Mouse (Mus musculus): ENCODE measurements around the gene Nup93. TPM values are rescaled to one million over a fixed set of nuclear protein-coding genes. Genes with fewer than 3 reads are reported as not detected.

Nup93 gene
- polyA plus RNA-seq, 1 experiment, result 18.8 TPM

DNA sequence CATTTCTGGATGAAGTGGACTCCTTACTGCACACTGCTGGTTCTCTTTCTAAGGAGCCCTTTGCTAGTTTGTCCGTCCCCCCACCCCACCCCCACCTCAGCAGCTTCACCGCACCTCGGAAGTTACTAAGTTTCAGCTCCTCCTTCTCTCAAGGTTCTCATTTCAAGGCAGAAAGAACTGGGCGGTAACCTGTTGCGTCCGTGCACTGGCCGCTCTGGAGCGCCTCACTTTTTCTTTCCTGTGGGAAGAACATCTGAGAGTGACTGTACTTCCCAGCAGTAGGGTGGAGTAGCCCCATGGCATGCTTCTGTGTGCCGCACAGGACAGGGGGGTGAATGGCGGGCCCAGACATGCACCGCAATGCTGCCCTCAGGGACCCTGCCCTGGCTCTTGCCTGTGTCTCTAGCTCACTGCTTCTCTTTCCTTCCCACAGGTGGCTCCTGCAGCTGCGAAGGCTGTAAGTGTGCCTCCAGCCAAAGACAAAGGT is 30.0 kb upstream of the Nup93 start:
- DNase-seq (ENCODE audit: low read depth, low spot score), result no peak
- WGBS, result 34% methylated on average over 12 of the region's 12 CpGs

DNA sequence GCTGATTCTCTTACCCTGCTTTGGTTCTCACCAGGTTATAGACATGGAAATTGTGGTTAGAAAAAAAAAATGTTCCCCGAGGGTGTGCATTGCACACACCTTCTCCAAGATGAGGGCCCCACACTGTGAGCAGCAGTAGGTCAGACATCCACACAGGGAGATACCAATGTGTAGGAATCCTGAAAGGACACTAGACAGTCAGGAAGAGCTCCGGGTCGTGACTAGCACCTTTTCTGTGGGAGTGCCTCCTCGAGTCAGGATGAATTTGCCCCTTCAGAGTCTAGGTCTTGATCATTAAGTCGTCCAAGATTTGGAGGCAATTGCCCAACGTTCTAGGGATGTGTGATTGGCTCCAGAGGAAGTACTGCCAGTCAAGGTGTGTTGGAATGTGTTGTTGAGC is 28.6 kb upstream of the Nup93 start:
- 49% methylated on average over 6 of the region's 6 CpGs for WGBS
- no peak for DNase-seq (ENCODE audit: low read depth, low spot score)

DNA sequence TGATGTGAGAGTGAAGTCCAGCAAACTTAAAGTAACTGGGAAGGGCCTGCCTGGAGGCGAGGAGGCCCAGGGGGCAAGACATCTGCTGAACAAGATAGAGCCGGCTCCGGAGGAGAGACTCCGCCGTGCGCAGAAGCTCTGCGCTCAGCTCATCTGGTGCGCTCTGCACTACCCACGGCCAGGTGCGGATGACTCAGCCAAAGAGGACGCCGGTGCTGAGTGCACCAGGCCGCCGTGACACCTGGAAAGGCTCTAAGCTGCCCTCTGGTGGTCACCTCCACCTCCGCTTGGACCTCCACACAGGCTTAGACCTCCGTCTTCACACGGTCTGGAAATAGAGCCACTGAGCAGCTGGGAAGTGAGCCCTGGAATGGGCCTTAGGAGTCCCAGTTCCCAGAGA is 27.8 kb upstream of the Nup93 start:
- no peak for DNase-seq (ENCODE audit: low read depth, low spot score)
- 10% methylated on average over 17 of the region's 17 CpGs for WGBS

DNA sequence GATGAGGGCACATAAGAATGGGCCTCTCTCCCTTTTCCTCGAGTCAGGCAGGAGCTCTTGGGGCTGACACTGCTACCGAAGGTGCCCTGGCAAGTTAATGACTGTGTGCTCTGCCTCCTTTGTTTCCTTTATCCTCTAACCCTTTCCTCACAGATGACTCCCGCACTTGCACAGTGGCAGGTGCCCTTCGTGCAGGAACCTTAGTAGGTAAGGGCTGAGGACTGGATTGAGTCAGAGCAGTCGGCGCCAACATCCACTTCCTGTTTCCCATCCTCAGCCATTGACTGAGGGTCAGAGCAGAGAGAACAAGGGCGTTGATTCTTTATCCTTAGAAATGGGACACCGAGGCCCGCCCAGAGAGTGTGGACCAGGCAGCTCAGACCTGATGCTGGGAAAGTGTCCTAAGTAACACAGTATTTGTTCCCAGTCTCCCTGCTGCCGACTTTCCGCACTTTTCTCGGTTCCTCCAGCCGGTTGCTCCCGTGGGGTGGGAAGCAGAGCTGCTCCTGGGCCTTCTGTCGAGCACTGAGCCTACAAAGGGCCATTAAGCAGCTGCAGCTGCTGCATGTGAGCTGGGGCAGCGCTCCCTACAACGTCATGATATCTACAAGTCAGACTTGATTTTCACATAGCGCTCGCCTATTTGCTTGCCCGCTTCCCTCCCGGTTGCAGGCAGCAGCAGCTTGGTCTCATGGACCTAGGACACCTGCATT is 26.9 kb upstream of the Nup93 start:
- 55% methylated on average over 21 of the region's 21 CpGs for WGBS
- DNase-seq (ENCODE audit: low read depth, low spot score), result no peak

DNA sequence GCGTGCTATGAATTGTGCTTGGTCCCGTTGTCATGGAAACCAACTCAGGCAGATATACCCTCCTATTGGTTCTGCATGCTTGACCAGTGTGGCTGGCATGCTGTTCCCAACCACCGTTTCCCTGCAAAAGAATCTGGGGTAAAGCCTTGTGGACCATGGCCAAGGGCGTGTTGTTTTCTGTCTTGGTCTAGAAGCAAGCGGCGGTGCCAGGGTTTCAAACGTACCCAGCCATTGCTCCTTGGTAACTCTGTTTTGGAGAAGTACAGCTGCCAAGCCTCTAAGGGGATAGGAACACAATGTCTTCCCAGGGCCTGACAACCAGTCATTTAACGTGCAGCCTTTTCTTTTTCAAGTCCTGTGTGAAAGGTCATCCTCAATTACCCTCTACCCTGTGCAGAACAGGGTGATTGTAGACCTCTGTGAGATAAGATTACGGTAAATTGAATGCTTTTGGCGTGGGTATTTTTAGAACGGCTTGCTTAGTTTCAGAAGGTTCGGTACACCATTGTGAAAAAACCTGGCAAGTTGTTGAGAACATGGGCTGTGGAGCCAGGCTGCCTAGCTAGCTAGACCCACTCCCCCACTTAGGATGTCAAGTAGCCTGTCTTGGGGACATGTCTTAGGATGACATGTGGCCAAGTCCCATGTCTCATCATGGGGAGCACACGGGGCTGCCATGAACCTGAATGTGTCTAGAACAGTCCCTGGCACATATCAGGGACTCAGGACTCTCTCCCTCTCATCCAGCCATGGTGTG is 24.9 kb upstream of the Nup93 start:
- WGBS, result 45% methylated on average over 13 of the region's 13 CpGs

DNA sequence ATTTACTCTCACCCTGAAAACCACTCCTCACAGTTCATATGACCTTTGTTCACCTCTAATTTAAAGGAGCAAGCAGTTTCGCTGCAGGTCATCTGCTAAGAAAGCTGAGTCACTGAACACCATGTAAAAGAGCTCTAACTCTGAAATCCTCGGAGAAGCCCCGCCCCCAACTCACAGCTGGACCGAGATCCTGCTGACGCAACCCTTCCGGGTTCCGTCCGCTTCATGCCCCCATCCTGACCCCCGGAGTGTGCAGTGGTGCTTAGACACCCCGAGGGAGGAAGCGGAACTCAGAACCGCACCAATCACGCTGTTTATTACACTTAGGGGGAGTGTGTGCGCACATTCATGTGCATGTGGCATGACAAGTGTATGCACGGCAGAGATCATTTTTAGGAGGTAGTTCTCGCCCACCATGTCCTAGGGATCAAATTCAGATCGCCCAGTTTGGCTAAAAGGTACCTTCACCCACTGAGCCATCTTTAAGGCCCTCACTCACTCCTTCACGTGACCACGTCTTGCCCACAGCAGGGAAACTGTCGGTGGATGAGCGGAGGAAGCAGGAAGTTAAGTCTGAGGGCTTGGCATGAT is 23.2 kb upstream of the Nup93 start:
- 13% methylated on average over 21 of the region's 21 CpGs for WGBS
- DNase-seq (ENCODE audit: low read depth, low spot score), result no peak

More for the DNA sequence above, 24.9 kb upstream of the Nup93 start:
- DNase-seq (ENCODE audit: low read depth, low spot score), result no peak

DNA sequence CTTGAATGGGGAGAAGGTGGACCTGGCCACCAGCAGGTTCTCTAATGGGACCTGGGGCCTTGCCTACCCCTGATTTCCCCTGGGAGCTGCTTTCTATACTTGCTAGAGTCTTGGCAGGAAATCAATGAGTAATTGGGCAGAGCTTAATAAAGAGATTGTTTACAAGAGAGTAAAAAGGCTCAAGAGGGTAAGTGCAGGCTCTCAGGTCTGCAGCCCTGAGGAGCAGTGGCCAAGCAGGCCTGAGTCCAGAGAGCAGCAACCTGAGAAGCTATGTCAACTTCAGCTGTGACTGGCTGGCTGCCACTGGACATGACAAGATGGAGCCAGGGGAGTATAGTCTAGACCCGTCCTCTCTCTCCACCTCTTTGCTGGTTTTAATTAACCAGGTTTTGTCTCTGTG is 21.4 kb upstream of the Nup93 start:
- no peak for DNase-seq (ENCODE audit: low read depth, low spot score)
- WGBS, result 90% methylated on average over 1 of the region's 1 CpGs

DNA sequence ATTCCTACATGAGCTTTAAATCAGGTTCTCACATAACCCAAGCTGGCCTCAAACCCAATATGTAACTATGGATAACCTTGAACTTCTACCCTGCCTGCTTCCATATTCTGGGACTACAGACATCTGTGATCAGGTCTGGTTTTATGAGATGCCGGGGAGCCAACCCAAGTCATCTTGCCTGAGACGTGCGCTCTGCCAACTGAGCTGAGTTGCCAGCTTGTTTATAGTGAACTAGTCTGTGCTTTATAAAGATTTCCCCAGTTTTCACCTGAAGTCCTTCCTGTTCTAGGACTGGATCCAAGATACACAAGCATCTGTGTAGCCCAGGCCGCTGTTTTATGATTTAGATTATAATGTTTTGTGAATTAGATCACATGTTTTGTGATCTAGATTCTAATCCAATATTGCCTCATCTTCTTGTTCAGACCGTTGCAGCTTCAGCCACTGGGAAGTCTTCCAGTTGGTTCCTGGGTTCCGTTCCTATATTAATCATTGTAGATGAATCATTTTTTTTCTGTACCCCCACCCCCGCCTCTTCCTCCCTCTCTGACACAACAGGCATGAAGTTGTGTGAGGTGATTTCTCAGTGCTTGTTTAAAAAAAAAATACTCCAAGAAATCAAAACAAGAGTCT is 19.7 kb upstream of the Nup93 start:
- WGBS, result 16% methylated on average over 7 of the region's 7 CpGs

DNA sequence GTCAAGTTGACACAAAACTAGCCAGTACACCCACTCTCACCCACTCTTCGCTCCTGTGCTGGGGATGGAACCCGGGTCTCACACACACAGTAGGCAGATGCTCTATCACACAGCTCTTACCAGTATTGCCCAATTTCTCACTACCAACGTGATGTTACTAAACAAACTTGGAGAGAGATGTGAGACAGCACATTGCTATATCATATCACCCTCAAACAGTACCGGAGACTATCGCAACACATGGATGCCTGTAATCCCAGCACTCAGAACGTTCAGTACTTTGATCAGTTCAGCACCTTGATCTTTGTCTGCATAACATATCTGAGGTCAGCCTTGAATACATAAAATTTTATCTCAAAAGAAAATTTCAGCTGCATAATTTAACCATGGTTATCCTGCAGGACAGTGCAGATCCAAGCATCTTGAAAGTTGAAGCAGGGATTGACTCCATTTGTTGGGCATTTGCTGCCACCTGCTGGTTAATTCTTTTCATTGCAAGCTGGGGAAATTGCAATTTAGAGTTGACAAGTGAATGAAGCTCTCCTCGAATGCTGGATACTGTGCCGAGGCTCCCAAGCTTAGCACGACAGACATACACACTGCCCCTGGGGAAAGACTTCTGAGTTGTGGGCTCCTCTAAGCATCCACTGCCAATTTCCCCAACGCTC is 15.0 kb upstream of the Nup93 start:
- DNase-seq (ENCODE audit: low read depth, low spot score), result no peak
- WGBS, result 46% methylated on average over 10 of the region's 10 CpGs

More for the DNA sequence above, 19.7 kb upstream of the Nup93 start:
- DNase-seq (ENCODE audit: low read depth, low spot score), result no peak

DNA sequence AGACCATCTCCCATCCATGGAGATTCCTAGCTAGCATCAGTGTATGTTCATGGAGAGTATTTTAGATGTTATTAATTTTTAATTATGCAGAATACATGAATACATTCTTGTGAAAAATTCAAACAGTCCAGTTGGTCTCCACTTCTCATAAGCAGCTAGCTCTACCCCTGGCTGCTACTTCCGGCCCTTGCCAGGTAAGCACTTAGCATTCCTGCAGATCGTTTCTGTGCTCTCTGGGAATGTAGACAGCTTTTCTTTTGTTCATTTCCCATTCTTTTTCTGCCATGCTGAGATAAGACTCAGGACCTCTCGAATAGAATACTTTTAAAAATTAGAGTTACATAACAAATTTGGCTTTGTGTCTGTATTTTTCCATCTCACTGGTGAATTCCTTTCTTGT is 10.3 kb upstream of the Nup93 start:
- WGBS, result 73% methylated on average over 3 of the region's 3 CpGs
- no peak for DNase-seq (ENCODE audit: low read depth, low spot score)

DNA sequence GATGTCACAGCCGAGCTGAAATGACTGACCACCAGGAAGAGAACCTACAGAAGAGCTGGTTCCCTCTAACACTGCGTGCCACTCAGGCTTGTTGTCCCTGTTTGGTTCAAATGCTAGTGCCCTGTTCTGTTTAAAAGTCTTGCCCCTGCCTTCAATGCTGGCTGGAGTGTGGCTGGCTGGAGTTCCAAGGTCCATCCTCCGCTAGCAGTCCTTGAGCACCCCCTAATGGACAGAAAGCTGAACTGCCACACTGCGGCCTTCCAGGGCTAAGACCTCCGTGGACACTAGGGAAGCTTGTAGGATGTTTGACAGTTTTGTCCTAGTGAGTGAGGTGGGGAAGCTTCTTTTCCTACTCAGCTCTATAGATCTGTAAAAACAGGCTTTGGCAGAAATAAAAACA is 8.6 kb upstream of the Nup93 start:
- WGBS, result 18% methylated on average over 5 of the region's 5 CpGs
- DNase-seq (ENCODE audit: low read depth, low spot score), result no peak

DNA sequence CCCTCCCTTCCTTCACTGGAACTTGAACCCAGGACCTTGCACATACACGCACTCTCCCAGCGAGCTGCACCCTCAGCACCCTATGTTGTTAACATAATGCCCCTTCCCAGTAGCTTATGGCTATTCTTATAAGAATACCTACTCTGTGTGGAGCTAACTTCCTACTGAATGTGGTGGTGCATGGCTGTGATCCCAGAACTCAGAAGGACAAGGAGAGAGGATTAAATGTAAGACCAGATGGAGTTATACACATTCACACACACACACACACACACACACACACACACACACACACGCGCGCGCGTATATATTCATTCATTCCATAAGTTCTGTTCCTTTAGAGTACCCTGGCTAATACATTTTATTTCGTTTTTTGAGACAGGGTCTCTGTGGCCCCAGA is 8.1 kb upstream of the Nup93 start:
- 83% methylated on average over 8 of the region's 8 CpGs for WGBS
- DNase-seq (ENCODE audit: low read depth, low spot score), result no peak

DNA sequence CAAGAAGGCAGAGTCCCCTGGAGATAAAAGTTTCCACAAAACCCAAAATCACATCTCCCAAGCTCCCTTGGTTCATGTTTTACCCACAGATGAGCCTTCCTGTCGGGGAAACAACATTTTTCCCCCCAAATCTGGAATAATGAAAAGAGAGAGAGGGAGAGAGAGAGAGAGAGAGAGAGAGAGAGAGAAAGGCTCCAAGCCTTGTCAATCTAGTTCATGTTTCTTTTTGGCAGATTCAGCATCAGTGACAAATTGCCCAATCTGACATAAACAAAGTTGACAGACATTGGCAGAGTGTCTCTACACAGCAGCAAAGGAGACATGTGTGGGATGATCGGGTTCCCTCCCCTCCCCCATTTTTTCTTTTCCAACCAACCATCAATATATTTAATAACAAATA is 6.9 kb upstream of the Nup93 start:
- WGBS, result 57% methylated on average over 2 of the region's 2 CpGs
- no peak for DNase-seq (ENCODE audit: low read depth, low spot score)

DNA sequence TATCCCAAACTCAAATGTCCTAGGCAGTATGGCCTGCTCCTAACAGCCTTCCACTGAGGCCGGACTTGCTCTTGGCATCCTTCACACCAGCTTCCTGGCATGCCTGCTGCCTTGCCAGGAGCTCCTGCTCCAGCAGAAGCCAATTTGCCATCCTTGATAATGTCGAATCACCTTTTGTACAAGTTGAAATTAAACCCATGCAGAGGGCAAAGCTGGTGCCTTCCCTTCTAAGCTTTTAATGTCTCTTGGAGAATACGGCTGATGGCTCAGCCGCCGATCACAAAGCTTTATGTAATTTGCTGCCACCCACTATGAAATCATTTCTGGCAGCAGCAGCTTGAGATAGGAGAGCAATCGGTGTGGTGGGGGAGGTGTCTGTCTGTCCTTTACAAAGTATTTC is 4.7 kb upstream of the Nup93 start:
- 78% methylated on average over 6 of the region's 6 CpGs for WGBS
- DNase-seq (ENCODE audit: low read depth, low spot score), result no peak

DNA sequence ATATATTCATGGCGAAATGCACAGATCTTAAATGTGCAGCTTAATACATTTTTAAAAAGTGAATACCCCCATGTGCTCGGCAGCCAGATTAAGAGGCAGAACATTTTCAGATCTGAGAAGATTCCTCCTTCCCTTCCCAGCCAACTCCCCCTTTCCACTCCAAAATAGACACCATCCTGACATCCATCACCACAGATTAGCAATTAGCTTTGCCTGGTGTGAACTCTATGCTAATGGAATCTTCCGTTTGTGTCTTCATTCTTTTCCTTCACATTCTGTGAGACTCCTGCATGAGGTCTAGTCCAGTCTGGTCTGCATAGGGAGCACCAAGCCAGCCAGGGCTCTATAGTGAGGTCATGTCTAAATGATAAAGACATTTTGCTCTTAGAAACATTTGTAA is 4.1 kb upstream of the Nup93 start:
- DNase-seq (ENCODE audit: low read depth, low spot score), result no peak
- 78% methylated on average over 3 of the region's 3 CpGs for WGBS

DNA sequence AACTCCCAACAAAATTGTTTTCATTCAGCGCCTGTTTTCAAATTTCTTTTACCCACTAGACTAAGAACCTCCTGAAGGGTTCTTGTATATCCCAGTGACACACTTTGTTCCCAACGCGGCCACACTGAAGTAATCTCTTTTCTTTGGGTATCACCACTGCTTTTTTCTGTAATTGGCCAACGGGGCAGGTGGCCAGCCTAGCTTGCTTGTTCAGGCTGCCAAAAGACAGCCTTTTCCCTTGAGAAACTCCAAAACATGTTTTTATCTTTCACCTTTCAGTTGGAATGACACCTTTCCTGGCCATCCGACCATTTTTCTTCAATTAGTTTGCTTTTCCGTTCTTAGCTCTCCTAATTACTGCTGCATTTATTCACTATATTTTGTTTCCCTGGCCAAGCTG is 545 bp upstream of the Nup93 start:
- WGBS, result 65% methylated on average over 6 of the region's 6 CpGs
- DNase-seq (ENCODE audit: low read depth, low spot score), result no peak

DNA sequence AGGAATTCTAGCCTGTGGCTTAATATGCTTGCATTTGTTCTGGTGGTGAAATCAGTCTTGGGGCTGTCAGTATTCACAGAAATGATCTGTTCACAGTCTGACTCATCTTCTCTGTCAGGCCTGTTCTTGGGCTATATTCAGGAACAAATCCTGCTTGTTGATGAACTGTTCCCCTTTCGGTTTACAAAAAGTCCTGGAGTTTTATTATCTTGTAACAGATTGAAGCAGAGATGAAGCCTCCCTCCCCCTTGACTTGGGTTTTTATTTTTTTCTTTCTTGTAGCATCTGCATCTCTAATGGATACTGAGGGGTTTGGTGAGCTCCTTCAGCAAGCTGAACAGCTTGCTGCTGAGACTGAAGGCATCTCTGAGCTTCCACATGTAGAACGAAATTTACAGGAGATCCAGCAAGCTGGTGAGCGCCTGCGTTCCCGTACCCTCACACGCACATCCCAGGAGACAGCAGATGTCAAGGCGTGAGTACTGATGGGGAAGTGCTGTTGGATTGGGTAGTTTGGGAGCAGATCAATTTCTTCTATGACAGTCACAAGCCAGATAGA is 13.1 kb downstream of the Nup93 start:
- 84% methylated on average over 7 of the region's 7 CpGs for WGBS
- no peak for DNase-seq (ENCODE audit: low read depth, low spot score)

DNA sequence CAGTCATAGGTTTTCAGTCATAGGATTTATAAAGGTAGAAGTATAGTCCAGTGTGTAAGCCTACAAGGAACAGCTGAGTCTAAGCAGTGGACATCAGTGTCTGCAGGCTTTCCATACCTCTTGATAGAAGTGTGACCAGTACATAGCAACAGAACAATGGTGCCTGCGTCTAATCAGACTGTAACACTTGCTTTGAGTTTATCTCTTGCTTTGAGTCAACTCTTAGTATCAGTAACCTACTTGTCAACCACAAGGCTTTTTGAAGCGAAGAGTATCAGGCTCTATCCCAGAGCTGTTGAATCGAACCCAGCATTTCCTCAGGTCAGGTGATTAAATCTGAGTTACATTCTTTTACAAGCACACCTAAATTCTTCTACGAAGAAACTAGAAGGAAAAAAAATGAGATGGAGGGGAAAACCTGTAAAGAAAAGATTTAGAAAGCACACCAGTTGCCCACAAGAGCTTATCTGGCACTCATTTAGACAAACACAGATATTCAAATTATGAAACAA is 25.9 kb downstream of the Nup93 start:
- DNase-seq (ENCODE audit: low read depth, low spot score), result no peak
- WGBS, result 84% methylated on average over 4 of the region's 4 CpGs

DNA sequence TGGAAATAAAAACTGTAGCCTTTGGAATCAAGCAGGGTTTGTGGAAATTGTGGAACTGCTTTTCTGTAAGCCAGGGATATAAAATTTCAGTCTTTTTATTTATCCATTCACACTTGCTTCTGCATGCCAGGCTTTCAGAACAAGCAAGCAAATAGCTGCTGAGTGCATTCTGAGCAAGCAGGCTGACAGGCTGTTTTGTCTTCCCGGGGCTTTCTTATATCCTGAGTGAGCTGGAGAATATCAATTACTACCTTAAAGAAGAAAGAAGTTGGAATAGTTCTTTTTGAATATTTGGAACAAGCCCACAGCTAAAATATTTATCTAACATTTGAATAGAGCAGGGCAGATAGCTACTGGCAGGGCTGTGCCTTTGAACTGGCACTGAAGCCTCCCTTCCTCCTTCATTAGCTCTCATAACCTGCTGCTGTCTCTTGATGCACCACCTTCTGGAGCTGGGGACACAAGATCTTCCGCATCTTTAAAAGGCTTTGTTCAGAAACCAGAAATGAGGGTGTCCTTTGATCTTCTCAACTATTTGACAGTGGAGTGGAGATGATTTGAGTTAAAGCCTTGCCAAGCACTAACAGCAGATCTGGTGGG is 35.6 kb downstream of the Nup93 start:
- no peak for DNase-seq (ENCODE audit: low read depth, low spot score)
- 78% methylated on average over 2 of the region's 2 CpGs for WGBS
